Mouse (Mus musculus) thymus, adult 2 months (tissue): ENCODE measurements at regions not wholly inside any gene's neighbourhood (a gene's known extent, or its start where the extent isn't known, plus 50 kb on each side); places are given as distances from the start of the nearest gene placed in this dataset.

Source experiments
- DNase-seq: peaks from one replicate; pipeline ENCODE4 v3.0.0; 2021
- H3K27ac ChIP-seq: fragments of 200-500 bp; 2 replicates; pipeline ENCODE4 v1.5.1; 2012; ENCODE audit warnings: low read length, control low read depth; ENCODE audit not compliant: control insufficient read depth, insufficient read depth
- H3K27me3 ChIP-seq: fragments of 200-500 bp; 2 replicates; pipeline ENCODE4 v1.6.1; 2012; ENCODE audit warnings: mild to moderate bottlenecking, low read length, moderate library complexity, mixed read lengths; ENCODE audit not compliant: control insufficient read depth, insufficient read depth
- H3K36me3 ChIP-seq: fragments of 200-500 bp; 2 replicates; pipeline ENCODE4 v1.6.1; 2012; ENCODE audit warnings: mild to moderate bottlenecking, low read length, moderate library complexity; ENCODE audit not compliant: control insufficient read depth, insufficient read depth
- H3K4me1 ChIP-seq: fragments of 200-500 bp; replicated peaks from 2 replicates; pipeline ENCODE4 v1.6.1; 2012; ENCODE audit warnings: low read length; ENCODE audit not compliant: control insufficient read depth, insufficient read depth
- H3K4me3 ChIP-seq: fragments of 200-500 bp; 2 replicates; pipeline ENCODE4 v1.5.1; 2012; ENCODE audit warnings: mild to moderate bottlenecking, low read length, control low read depth, moderate library complexity; ENCODE audit not compliant: control insufficient read depth, insufficient read depth
- CTCF ChIP-seq: fragments of 200-500 bp; IDR thresholded peaks from 2 replicates; pipeline ENCODE4 v1.5.1; 2012; ENCODE audit warnings: mild to moderate bottlenecking, control low read depth, low read length, moderate library complexity, borderline replicate concordance; ENCODE audit not compliant: control insufficient read depth, poor library complexity, insufficient read depth; ENCODE audit errors: extremely low read depth
- POLR2A ChIP-seq: fragments of 200-500 bp; IDR thresholded peaks from 2 replicates; pipeline ENCODE4 v1.6.1; 2012; ENCODE audit warnings: mild to moderate bottlenecking, low read length, control low read depth, moderate library complexity; ENCODE audit not compliant: control insufficient read depth, poor library complexity, insufficient read depth; ENCODE audit errors: extremely low read depth
- WGBS: fragments of 180-500 bp; shearing (Covaris S2); methylation state at CpG from one replicate; pipeline ENCODE4 v1.1.7; 2018; 5-methylcytosine and 5-hydroxymethylcytosine counted together

- no peaks in the 10 kb centered on the region for H3K36me3 ChIP-seq
- TF ChIP-seq POLR2A = no peak
- no peak for TF ChIP-seq CTCF
- DNase-seq = no peak
- H3K27me3 ChIP-seq = no peaks in the 10 kb centered on the region
- whole genome bisulfite sequencing = 56% methylated on average over 3 of the region's 3 CpGs
- H3K4me1 ChIP-seq = no peaks in the 10 kb centered on the region
- H3K27ac ChIP-seq = no peak overlapping the region
- no peak overlapping the region for H3K4me3 ChIP-seq
Measured at GRCm38 (mm10) chr7:71418856-71419255, 67.6 kb upstream of the Gm10295 start.

- Histone ChIP-seq H3K27me3 (no peaks in the 10 kb centered on the region), H3K4me1 (no peaks in the 10 kb centered on the region), H3K27ac (no peak overlapping the region), H3K36me3 (no peaks in the 10 kb centered on the region), H3K4me3 (no peak overlapping the region)
- no peak for DNase-seq
- 73% methylated on average over 2 of the region's 2 CpGs for WGBS
- no peak for TF ChIP-seq CTCF
- TF ChIP-seq POLR2A = no peak
Measured at GRCm38 (mm10) chr7:71414756-71415155, 63.5 kb upstream of the Gm10295 start.

GRCm38 (mm10) chr7:71413121-71413520 lies 61.8 kb upstream of the Gm10295 start:
- H3K36me3 ChIP-seq = no peaks in the 10 kb centered on the region
- 86% methylated on average over 6 of the region's 6 CpGs for WGBS
- H3K4me3 ChIP-seq = no peak overlapping the region
- H3K27me3 ChIP-seq = no peaks in the 10 kb centered on the region
- DNase-seq = no peak
- no peaks in the 10 kb centered on the region for H3K4me1 ChIP-seq
- TF ChIP-seq POLR2A = no peak
- no peak for TF ChIP-seq CTCF
- H3K27ac ChIP-seq = no peak overlapping the region

GRCm38 (mm10) chr7:71412079-71412478 lies 60.8 kb upstream of the Gm10295 start:
- Histone ChIP-seq H3K27ac (no peak overlapping the region), H3K36me3 (no peaks in the 10 kb centered on the region), H3K4me3 (no peak overlapping the region), H3K27me3 (no peaks in the 10 kb centered on the region), H3K4me1 (no peaks in the 10 kb centered on the region)
- TF ChIP-seq CTCF (peak; percentile 65; the same call in 1 of the 2 replicates), POLR2A (no peak)
- WGBS = 4% methylated on average over 12 of the region's 12 CpGs
- peak; percentile 14 for DNase-seq

- Histone ChIP-seq H3K36me3 (no peaks in the 10 kb centered on the region), H3K4me1 (no peaks in the 10 kb centered on the region), H3K27me3 (no peaks in the 10 kb centered on the region), H3K4me3 (no peak overlapping the region), H3K27ac (no peak overlapping the region)
- DNase-seq = no peak
- WGBS = 8% methylated on average over 14 of the region's 14 CpGs
- TF ChIP-seq CTCF (no peak), POLR2A (no peak)
Measured at GRCm38 (mm10) chr7:71411293-71412011, 60.2 kb upstream of the Gm10295 start.

GRCm38 (mm10) chr7:71409903-71410302 lies 58.6 kb upstream of the Gm10295 start:
- no peak for DNase-seq
- 39% methylated on average over 9 of the region's 9 CpGs for WGBS
- no peak overlapping the region for H3K27ac ChIP-seq
- TF ChIP-seq POLR2A = no peak
- no peak for TF ChIP-seq CTCF
- no peak overlapping the region for H3K4me3 ChIP-seq
- H3K36me3 ChIP-seq = no peaks in the 10 kb centered on the region
- H3K4me1 ChIP-seq = no peaks in the 10 kb centered on the region
- H3K27me3 ChIP-seq = no peaks in the 10 kb centered on the region
